Mouse (Mus musculus) intestine, postnatal 0 days (tissue): ENCODE results near the gene Epha10. TPM values are rescaled to one million over a fixed set of nuclear protein-coding genes. Genes with fewer than 3 reads are reported as not detected.

Experiments used
- ATAC-seq: fragments of 200-750 bp; cut with Nextera tagmentation; 2 replicates; pipeline ENCODE4 v1.8.0; 2017; ENCODE audit warnings: mild to moderate bottlenecking, moderate TSS enrichment, moderate library complexity
- H3K27ac ChIP-seq: fragments of 300-500 bp; sonication (generic); 2 replicates; pipeline ENCODE4 v1.5.1; 2014; ENCODE audit warnings: mild to moderate bottlenecking, low read depth, low read length, moderate library complexity
- H3K27me3 ChIP-seq: fragments of 300-500 bp; sonication (generic); replicated peaks from 2 replicates; pipeline ENCODE4 v1.6.1; 2014; ENCODE audit warnings: low read length, mixed read lengths; ENCODE audit not compliant: control insufficient read depth, insufficient read depth
- H3K36me3 ChIP-seq: fragments of 300-500 bp; sonication (generic); 2 replicates; pipeline ENCODE4 v1.6.1; 2014; ENCODE audit warnings: mild to moderate bottlenecking, moderate library complexity; ENCODE audit not compliant: control insufficient read depth, insufficient read depth
- H3K4me1 ChIP-seq: fragments of 300-500 bp; sonication (generic); replicated peaks from 2 replicates; pipeline ENCODE4 v1.6.1; 2014; ENCODE audit warnings: antibody characterized with exemption, low read length, mixed read lengths; ENCODE audit not compliant: control insufficient read depth, insufficient read depth
- H3K4me2 ChIP-seq: fragments of 300-500 bp; sonication (generic); replicated peaks from 2 replicates; pipeline ENCODE4 v1.6.1; 2014; ENCODE audit warnings: low read depth, mild to moderate bottlenecking, moderate library complexity
- H3K4me3 ChIP-seq: fragments of 300-500 bp; sonication (generic); 2 replicates; pipeline ENCODE4 v1.5.1; 2014; ENCODE audit warnings: low read depth, low read length
- H3K9ac ChIP-seq: fragments of 300-500 bp; sonication (generic); 2 replicates; pipeline ENCODE4 v1.6.1; 2014; ENCODE audit warnings: mild to moderate bottlenecking, low read depth, low read length
- H3K9me3 ChIP-seq: fragments of 300-500 bp; sonication (generic); 2 replicates; pipeline ENCODE4 v1.6.1; 2016; ENCODE audit warnings: mixed run types; ENCODE audit not compliant: control insufficient read depth
- CTCF ChIP-seq: sonication (generic); IDR thresholded peaks from 2 replicates; pipeline ENCODE4 v1.5.1; 2016; ENCODE audit warnings: low read depth, mild to moderate bottlenecking, control low read depth, antibody characterized with exemption, moderate library complexity
- WGBS: fragments of 180-500 bp; shearing (Covaris S2); extraction: QIAGEN DNeasy Blood & Tissue Kit; methylation state at CpG from one replicate; pipeline ENCODE4 v1.1.7; 2014; 5-methylcytosine and 5-hydroxymethylcytosine counted together
- polyA plus RNA-seq: library from polyadenylated mRNA; unstranded; fragments of >200 nt; fragmentation: Nextera tagmentation; extraction: Ambion mirVana; gene quantifications from 2 replicates; pipeline ENCODE4 v1.2.1, GENCODE M21; 2015

The Epha10 gene
- polyA plus RNA-seq, 1 experiment from 2014 or later = 0.03 TPM

- Histone ChIP-seq H3K4me2 (no peak overlapping the region), H3K9me3 (no peaks in the 10 kb centered on the region), H3K9ac (no peak overlapping the region), H3K27me3 (no peaks in the 10 kb centered on the region), H3K4me3 (no peak overlapping the region), H3K27ac (no peak overlapping the region), H3K36me3 (peaks cover 18% of the 10 kb centered on the region; the same call in 1 of the 2 replicates), H3K4me1 (no peaks in the 10 kb centered on the region)
- TF ChIP-seq CTCF = peak; percentile 68
- ATAC-seq = no peak
- WGBS = 66% methylated on average over 2 of the region's 2 CpGs
Measured at GRCm38 (mm10) chr4:124944961-124945360, 64.3 kb downstream of the Epha10 start.

DNA sequence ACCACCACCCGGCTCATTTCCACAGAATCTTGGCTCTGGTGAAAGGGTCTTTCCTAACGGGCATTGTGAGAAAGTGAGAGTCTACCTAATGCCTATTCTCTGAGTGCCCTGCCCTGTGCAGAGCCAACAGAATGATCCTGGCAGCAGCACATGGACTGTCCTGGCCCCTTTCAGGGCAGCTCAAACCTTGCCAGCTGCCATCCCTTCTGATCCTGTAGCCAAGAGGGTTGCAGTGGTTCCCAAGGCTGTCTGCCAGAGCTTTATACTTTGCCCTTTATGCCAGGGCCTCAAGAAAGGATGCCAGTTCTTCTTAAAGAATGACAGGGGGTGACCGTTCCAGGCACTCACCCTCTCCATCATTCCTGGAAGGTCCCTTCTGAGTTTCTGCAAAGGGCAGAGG, 68.8 kb downstream of the Epha10 start:
- no peak for TF ChIP-seq CTCF
- H3K27me3 ChIP-seq = no peaks in the 10 kb centered on the region
- H3K4me2 ChIP-seq = no peak overlapping the region
- no peaks in the 10 kb centered on the region for H3K4me1 ChIP-seq
- no peak overlapping the region for H3K27ac ChIP-seq
- no peak overlapping the region for H3K4me3 ChIP-seq
- no peaks in the 10 kb centered on the region for H3K36me3 ChIP-seq
- no peak for ATAC-seq
- 88% methylated on average over 3 of the region's 3 CpGs for WGBS
- H3K9ac ChIP-seq = no peak overlapping the region
- H3K9me3 ChIP-seq = no peaks in the 10 kb centered on the region

DNA sequence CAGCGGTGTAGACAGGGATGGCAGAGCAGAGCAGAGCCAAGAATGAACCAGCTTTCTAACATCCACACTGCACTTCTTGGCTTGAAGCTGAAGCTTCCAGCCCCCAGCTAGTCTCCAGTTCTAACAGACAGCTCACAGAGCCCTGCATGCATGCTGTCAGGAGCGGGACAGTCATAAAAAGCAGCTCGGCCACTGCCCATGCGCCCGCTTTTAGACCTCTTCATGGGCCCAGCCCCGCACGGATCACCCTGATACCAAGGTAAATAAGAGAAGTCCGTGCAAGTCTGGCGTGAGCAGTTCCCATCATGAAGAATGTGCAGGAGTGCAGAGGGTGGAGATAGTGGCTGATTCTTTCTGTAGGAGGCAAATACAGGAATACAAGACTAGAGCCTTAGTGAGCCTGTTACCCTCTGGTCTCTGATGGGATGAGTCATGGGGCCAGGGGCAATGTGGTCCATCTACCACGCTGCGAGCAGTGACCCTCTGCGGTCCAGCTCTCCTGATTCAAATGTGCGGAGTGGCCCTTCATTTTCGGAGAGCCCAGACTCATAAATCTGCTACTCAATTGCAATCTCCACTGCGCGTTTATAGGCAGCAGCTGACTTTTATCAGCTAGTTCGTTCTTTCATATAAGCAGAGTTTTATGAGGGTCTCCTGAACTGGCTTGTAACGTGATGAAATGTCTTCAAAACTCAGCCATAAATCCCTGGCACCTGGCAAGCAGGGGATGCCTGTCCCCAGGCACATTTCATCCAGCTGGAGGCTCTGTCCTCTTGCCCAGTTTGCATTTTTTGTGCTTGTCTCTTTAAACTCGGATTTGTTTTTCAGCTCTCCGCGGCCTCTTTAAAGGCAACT, 69.7 kb downstream of the Epha10 start:
- Histone ChIP-seq H3K9me3 (no peaks in the 10 kb centered on the region), H3K4me3 (no peak overlapping the region), H3K4me1 (no peaks in the 10 kb centered on the region), H3K36me3 (no peaks in the 10 kb centered on the region), H3K27ac (no peak overlapping the region), H3K27me3 (no peaks in the 10 kb centered on the region), H3K9ac (no peak overlapping the region), H3K4me2 (no peak overlapping the region; the same call in 1 of the 2 replicates)
- no peak for ATAC-seq
- WGBS = 40% methylated on average over 21 of the region's 21 CpGs
- no peak for TF ChIP-seq CTCF

- Histone ChIP-seq H3K4me2 (no peak overlapping the region), H3K36me3 (no peaks in the 10 kb centered on the region), H3K4me1 (no peaks in the 10 kb centered on the region), H3K9ac (no peak overlapping the region), H3K27me3 (no peaks in the 10 kb centered on the region), H3K9me3 (no peaks in the 10 kb centered on the region), H3K27ac (no peak overlapping the region), H3K4me3 (no peak overlapping the region)
- ATAC-seq = no peak
- WGBS = 32% methylated on average over 10 of the region's 10 CpGs
- TF ChIP-seq CTCF = no peak
Measured at GRCm38 (mm10) chr4:124951036-124951433, 70.3 kb downstream of the Epha10 start.

GRCm38 (mm10) chr4:124953546-124953945, 72.8 kb downstream of the Epha10 start:
- H3K36me3 ChIP-seq = no peaks in the 10 kb centered on the region
- no peak for TF ChIP-seq CTCF
- H3K4me3 ChIP-seq = no peak overlapping the region
- H3K27ac ChIP-seq = no peak overlapping the region
- H3K4me1 ChIP-seq = no peaks in the 10 kb centered on the region
- no peak overlapping the region for H3K4me2 ChIP-seq
- WGBS = 54% methylated on average over 4 of the region's 4 CpGs
- H3K9me3 ChIP-seq = no peaks in the 10 kb centered on the region
- ATAC-seq = no peak
- no peak overlapping the region for H3K9ac ChIP-seq
- no peaks in the 10 kb centered on the region for H3K27me3 ChIP-seq

- no peaks in the 10 kb centered on the region for H3K27me3 ChIP-seq
- H3K9me3 ChIP-seq = no peaks in the 10 kb centered on the region
- no peaks in the 10 kb centered on the region for H3K4me1 ChIP-seq
- H3K27ac ChIP-seq = no peak overlapping the region
- no peak overlapping the region for H3K4me2 ChIP-seq
- WGBS = 74% methylated on average over 2 of the region's 2 CpGs
- no peaks in the 10 kb centered on the region for H3K36me3 ChIP-seq
- no peak overlapping the region for H3K9ac ChIP-seq
- ATAC-seq = no peak
- H3K4me3 ChIP-seq = no peak overlapping the region
- no peak for TF ChIP-seq CTCF
Measured at GRCm38 (mm10) chr4:124957284-124957683, 76.6 kb downstream of the Epha10 start.
